Mouse (Mus musculus) MEL (cell line): Measurements from ENCODE around the gene Slc1a7. TPM values are rescaled to one million over a fixed set of nuclear protein-coding genes. Genes with fewer than 3 reads are reported as not detected.
A peak's percentile ranks its signal among the peaks of the same experiment; 100 is the strongest.

Experiments
- DNase-seq: peaks from one replicate; pipeline ENCODE4 v3.0.0; 2011; ENCODE audit warnings: low read depth, low spot score
- H3K27ac ChIP-seq: 2 replicates; pipeline ENCODE4 v1.5.1; 2012; ENCODE audit warnings: low read depth, mild to moderate bottlenecking, control low read depth, low read length, moderate library complexity; ENCODE audit not compliant: control insufficient read depth
- H3K27me3 ChIP-seq, 2 experiments: fragments of 150-350 bp in 1 of 2; sonication (generic) in 1 of 2; 2 replicates each; pipeline ENCODE4 v1.6.1; 2012; ENCODE audit warnings: low read length in 2 of 2, mild to moderate bottlenecking in 2 of 2, improper control_type of control experiment in 1 of 2, moderate library complexity in 1 of 2; ENCODE audit not compliant: insufficient read depth in 2 of 2, control insufficient read depth in 1 of 2
- H3K36me3 ChIP-seq, 2 experiments: 2 replicates each; pipeline ENCODE4 v1.6.1; 2012 to 2014; ENCODE audit warnings: low read length in 2 of 2, improper control_type of control experiment in 1 of 2, inconsistent platforms in 1 of 2, mild to moderate bottlenecking in 1 of 2; ENCODE audit not compliant: insufficient read depth in 2 of 2, control insufficient read depth in 1 of 2
- H3K4me1 ChIP-seq, 2 experiments: fragments of 150-350 bp in 1 of 2; sonication (generic) in 1 of 2; 2 replicates each; pipeline ENCODE4 v1.6.1; 2012; ENCODE audit warnings: low read length in 2 of 2, improper control_type of control experiment in 1 of 2, mild to moderate bottlenecking in 1 of 2; ENCODE audit not compliant: insufficient read depth in 2 of 2, control insufficient read depth in 1 of 2
- H3K4me3 ChIP-seq, 2 experiments: fragments of 150-350 bp in 1 of 2; sonication (generic) in 1 of 2; 2 replicates each; pipeline ENCODE4 v1.5.1; 2012; ENCODE audit warnings: low read depth in 2 of 2, low read length in 2 of 2, mild to moderate bottlenecking in 2 of 2, moderate library complexity in 2 of 2, control low read depth in 1 of 2, improper control_type of control experiment in 1 of 2; ENCODE audit not compliant: control insufficient read depth in 1 of 2, insufficient read depth in 1 of 2
- H3K79me2 ChIP-seq: 2 replicates; pipeline ENCODE4 v1.6.1; 2012; ENCODE audit warnings: mild to moderate bottlenecking, low read length, moderate library complexity; ENCODE audit not compliant: control insufficient read depth, poor library complexity, insufficient read depth
- H3K9ac ChIP-seq: 2 replicates; pipeline ENCODE4 v1.6.1; 2012; ENCODE audit warnings: low read depth, mild to moderate bottlenecking, control low read depth, low read length, moderate library complexity; ENCODE audit not compliant: control insufficient read depth, poor library complexity, severe bottlenecking
- H3K9me3 ChIP-seq: fragments of 150-350 bp; sonication (generic); replicated peaks from 2 replicates; pipeline ENCODE4 v1.6.1; 2012; ENCODE audit warnings: mild to moderate bottlenecking, low read length, improper control_type of control experiment, moderate library complexity; ENCODE audit not compliant: insufficient read depth
- CHD1 ChIP-seq: IDR thresholded peaks from 2 replicates; pipeline ENCODE4 v1.6.1; 2012; ENCODE audit warnings: low read depth, mild to moderate bottlenecking, inconsistent platforms, low read length, improper control_type of control experiment
- CTCF ChIP-seq, 3 experiments: IDR thresholded peaks in 2 of 3; conservative IDR thresholded peaks in 1 of 3; 2 replicates each; pipeline ENCODE4 v1.5.1; 2011 to 2012; ENCODE audit warnings: low read length in 3 of 3, low read depth in 2 of 3, mild to moderate bottlenecking in 2 of 3, improper control_type of control experiment in 1 of 3, inconsistent platforms in 1 of 3, mixed read lengths in 1 of 3, moderate library complexity in 1 of 3; ENCODE audit not compliant: control insufficient read depth in 1 of 3, insufficient read depth in 1 of 3, poor library complexity in 1 of 3, severe bottlenecking in 1 of 3
- ELF1 ChIP-seq: IDR thresholded peaks from 2 replicates; pipeline ENCODE4 v1.6.1; 2014; ENCODE audit warnings: low read depth, mild to moderate bottlenecking, inconsistent platforms, low read length, improper control_type of control experiment, moderate library complexity
- EP300 ChIP-seq, 2 experiments: IDR thresholded peaks; 2 replicates each; pipeline ENCODE4 v1.6.1; 2011; ENCODE audit warnings: improper control_type of control experiment in 2 of 2, low read length in 2 of 2, low read depth in 1 of 2, mild to moderate bottlenecking in 1 of 2
- ETS1 ChIP-seq: IDR thresholded peaks from 2 replicates; pipeline ENCODE4 v1.6.1; 2012; ENCODE audit warnings: low read depth, mild to moderate bottlenecking, inconsistent platforms, low read length, improper control_type of control experiment, moderate library complexity
- MAZ ChIP-seq: IDR thresholded peaks from 2 replicates; pipeline ENCODE4 v1.6.1; 2012; ENCODE audit warnings: low read depth, mild to moderate bottlenecking, inconsistent platforms, low read length, improper control_type of control experiment
- MEF2A ChIP-seq: IDR thresholded peaks from 2 replicates; pipeline ENCODE4 v1.6.1; 2014; ENCODE audit warnings: low read depth, mild to moderate bottlenecking, inconsistent platforms, low read length, improper control_type of control experiment; ENCODE audit not compliant: poor library complexity, insufficient replicate concordance, severe bottlenecking; ENCODE audit errors: extremely low read depth
- MXI1 ChIP-seq: IDR thresholded peaks from 2 replicates; pipeline ENCODE4 v1.6.1; 2011; ENCODE audit warnings: mild to moderate bottlenecking, low read depth, low read length, improper control_type of control experiment
- MYB ChIP-seq: IDR thresholded peaks from 2 replicates; pipeline ENCODE4 v1.6.1; 2011; ENCODE audit warnings: mild to moderate bottlenecking, low read depth, low read length, improper control_type of control experiment
- NELFE ChIP-seq: IDR thresholded peaks from 2 replicates; pipeline ENCODE4 v1.6.1; 2011; ENCODE audit warnings: low read depth, low read length, improper control_type of control experiment
- POLR2A ChIP-seq, 2 experiments: IDR thresholded peaks; 2 replicates each; pipeline ENCODE4 v1.6.1; 2011 to 2012; ENCODE audit warnings: low read length in 2 of 2, mild to moderate bottlenecking in 2 of 2, control low read depth in 1 of 2, improper control_type of control experiment in 1 of 2, low read depth in 1 of 2, moderate library complexity in 1 of 2; ENCODE audit not compliant: control insufficient read depth in 1 of 2, insufficient read depth in 1 of 2, poor library complexity in 1 of 2
- RAD21 ChIP-seq: IDR thresholded peaks from 2 replicates; pipeline ENCODE4 v1.6.1; 2011; ENCODE audit warnings: mild to moderate bottlenecking, low read depth, low read length, improper control_type of control experiment
- SIN3A ChIP-seq: IDR thresholded peaks from 2 replicates; pipeline ENCODE4 v1.6.1; 2012; ENCODE audit warnings: low read length, improper control_type of control experiment, inconsistent platforms
- TBP ChIP-seq: IDR thresholded peaks from 2 replicates; pipeline ENCODE4 v1.8.0; 2011; ENCODE audit warnings: low read depth, low read length, improper control_type of control experiment
- TCF12 ChIP-seq: IDR thresholded peaks from 2 replicates; pipeline ENCODE4 v1.6.1; 2014; ENCODE audit warnings: low read depth, mild to moderate bottlenecking, inconsistent platforms, low read length, improper control_type of control experiment, moderate library complexity
- UBTF ChIP-seq: IDR thresholded peaks from 2 replicates; pipeline ENCODE4 v1.6.1; 2012; ENCODE audit warnings: low read depth, mild to moderate bottlenecking, inconsistent platforms, low read length, improper control_type of control experiment, moderate library complexity, borderline replicate concordance; ENCODE audit not compliant: insufficient read depth
- USF1 ChIP-seq: IDR thresholded peaks from 2 replicates; pipeline ENCODE4 v1.6.1; 2014; ENCODE audit warnings: low read depth, mild to moderate bottlenecking, inconsistent platforms, low read length, improper control_type of control experiment, moderate library complexity
- USF2 ChIP-seq, 2 experiments: IDR thresholded peaks; 2 replicates each; pipeline ENCODE4 v1.6.1; 2011 to 2012; ENCODE audit warnings: improper control_type of control experiment in 2 of 2, low read length in 2 of 2, borderline replicate concordance in 1 of 2, inconsistent platforms in 1 of 2, low read depth in 1 of 2, mild to moderate bottlenecking in 1 of 2; ENCODE audit not compliant: insufficient read depth in 1 of 2
- ZC3H11A ChIP-seq: IDR thresholded peaks from 2 replicates; pipeline ENCODE4 v1.6.1; 2012; ENCODE audit warnings: low read depth, mild to moderate bottlenecking, inconsistent platforms, low read length, improper control_type of control experiment
- ZKSCAN1 ChIP-seq: IDR thresholded peaks from 2 replicates; pipeline ENCODE4 v1.6.1; 2012; ENCODE audit warnings: low read depth, mild to moderate bottlenecking, inconsistent platforms, low read length, improper control_type of control experiment, moderate library complexity
- ZNF384 ChIP-seq: IDR thresholded peaks from 2 replicates; pipeline ENCODE4 v1.6.1; 2012; ENCODE audit warnings: low read depth, mild to moderate bottlenecking, inconsistent platforms, low read length, improper control_type of control experiment
- polyA plus RNA-seq, 2 experiments: library from polyadenylated mRNA; stranded (reverse) in 1 of 2; unstranded in 1 of 2; fragments of >175 nt in 1 of 2; fragments of >200 nt in 1 of 2; gene quantifications; 2 replicates each; pipeline versions ENCODE4 v1.2.1 to v1.2.4; 2012; ENCODE audit warnings: low replicate concordance in 2 of 2, low read depth in 1 of 2; ENCODE audit not compliant: insufficient read length in 2 of 2, insufficient read depth in 1 of 2, missing spikeins in 1 of 2
- total RNA-seq: library from RNA; depleted of rRNA; stranded (reverse); fragments of 300-350 nt; gene quantifications from 2 replicates; pipeline ENCODE4 v1.2.3, GENCODE M21; 2012

Gene Slc1a7
- total and polyA plus RNA-seq, 3 experiments, result 0.68 TPM; not detected in 2

- DNase-seq, result no peak
These were observed 56.5 kb downstream of the Slc1a7 start for GRCm38 (mm10) chr4:108024641-108025040.

DNA sequence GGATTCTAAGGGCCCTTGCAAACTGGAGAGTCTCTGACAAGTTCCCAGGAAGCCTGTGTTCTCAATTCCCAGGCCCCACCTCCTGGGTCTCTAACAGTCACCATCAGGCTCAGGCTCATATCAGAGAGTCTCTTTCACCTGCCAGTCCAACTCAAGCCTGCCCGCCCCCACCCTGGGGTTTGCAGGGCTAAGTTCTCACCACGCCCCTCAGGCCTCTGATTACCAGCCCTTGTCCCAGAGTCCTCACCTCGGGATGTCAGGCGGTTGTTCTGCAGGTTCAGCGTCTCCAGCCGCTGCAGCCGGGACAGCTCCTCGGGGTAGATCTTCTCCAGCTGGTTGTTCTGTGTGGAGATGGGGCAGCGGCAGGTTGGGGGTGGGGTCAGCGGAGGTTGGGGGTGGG is 57.1 kb downstream of the Slc1a7 start:
- peak; percentile 49 for DNase-seq
- Histone ChIP-seq H3K27ac (no peak overlapping the region), H3K36me3 (no peaks in the 10 kb centered on the region; a peak in 2 of 4 replicates)
- TF ChIP-seq EP300 (IDR thresholded peaks at IDR 0.05; ENCODE audit: low read depth in 1 of 2, low read length in 2 of 2), result no peak
- no peak for TF ChIP-seq TCF12
- no peak for TF ChIP-seq ZNF384
- TF ChIP-seq SIN3A, result no peak
- TF ChIP-seq USF2 (IDR thresholded peaks at IDR 0.05; ENCODE audit: borderline replicate concordance in 1 of 2, insufficient read depth in 1 of 2, low read depth in 1 of 2, low read length in 2 of 2), result no peak
- no peak for TF ChIP-seq MYB
- TF ChIP-seq UBTF, result no peak
- no peak for TF ChIP-seq ZC3H11A
- no peak for TF ChIP-seq MEF2A
- TF ChIP-seq MAZ, result no peak
- no peak for TF ChIP-seq ETS1
- TF ChIP-seq CHD1, result no peak
- TF ChIP-seq CTCF (IDR thresholded peaks at IDR 0.05 in 2 of 3, conservative IDR thresholded peaks at IDR 0.05 in 1 of 3; ENCODE audit: control insufficient read depth in 1 of 3, insufficient read depth in 1 of 3, low read depth in 2 of 3, low read length in 3 of 3, poor library complexity in 1 of 3, severe bottlenecking in 1 of 3), result no peak
- TF ChIP-seq POLR2A (IDR thresholded peaks at IDR 0.05; ENCODE audit: control insufficient read depth in 1 of 2, insufficient read depth in 1 of 2, low read depth in 1 of 2, low read length in 2 of 2, poor library complexity in 1 of 2), result no peak
- TF ChIP-seq, all 39 proteins: peak for 0
- Histone ChIP-seq H3K79me2 (no peaks in the 10 kb centered on the region), H3K9ac (no peak overlapping the region), H3K27me3 (no peaks in the 10 kb centered on the region), H3K9me3 (no peaks in the 10 kb centered on the region), H3K4me1 (peaks cover 0 to 9% of the 10 kb centered on the region in 2 experiments; a peak in 2 of 4 replicates), H3K4me3 (no peak overlapping the region)

More at GRCm38 (mm10) chr4:108024641-108025040, 56.5 kb downstream of the Slc1a7 start:
- Histone ChIP-seq H3K79me2 (no peaks in the 10 kb centered on the region), H3K4me1 (peaks cover 0 to 9% of the 10 kb centered on the region in 2 experiments; a peak in 2 of 4 replicates), H3K27ac (no peak overlapping the region), H3K9me3 (no peaks in the 10 kb centered on the region), H3K27me3 (no peaks in the 10 kb centered on the region), H3K9ac (no peak overlapping the region), H3K4me3 (no peak overlapping the region), H3K36me3 (no peaks in the 10 kb centered on the region; a peak in 2 of 4 replicates)
- TF ChIP-seq MAZ (no peak), UBTF (no peak), ETS1 (no peak), TBP (no peak), MXI1 (no peak), MEF2A (no peak), NELFE (no peak), ZKSCAN1 (no peak), ELF1 (no peak), USF1 (no peak), ZNF384 (no peak), CTCF (IDR thresholded peaks at IDR 0.05 in 2 of 3, conservative IDR thresholded peaks at IDR 0.05 in 1 of 3; ENCODE audit: control insufficient read depth in 1 of 3, insufficient read depth in 1 of 3, low read depth in 2 of 3, low read length in 3 of 3, poor library complexity in 1 of 3, severe bottlenecking in 1 of 3) (no peak), RAD21 (no peak), POLR2A (IDR thresholded peaks at IDR 0.05; ENCODE audit: control insufficient read depth in 1 of 2, insufficient read depth in 1 of 2, low read depth in 1 of 2, low read length in 2 of 2, poor library complexity in 1 of 2) (no peak), ZC3H11A (no peak)
